Comparison of ENCODE assay signal across 8 mouse cellular contexts in genomic region chr12:101816810-101817209, GRCm38 (mm10). TPM values are rescaled to one million over a fixed set of nuclear protein-coding genes. Genes with fewer than 3 reads are reported as not detected.
DNase-seq lines count a peak whose midpoint lies in the region; ATAC-seq and TF ChIP-seq lines count a peak whose summit lies in the region.

No protein-coding gene starts in this region.

- no peaks in the 10 kb centered on the region for H3K36me3 ChIP-seq in heart, embryonic 16.5 days (ENCODE audit: control insufficient read depth, insufficient read depth)
- H3K36me3 ChIP-seq in E14TG2a.4 (ENCODE audit: insufficient read depth, low read length), result no peaks in the 10 kb centered on the region
- peaks cover 5% of the 10 kb centered on the region; the same call in 1 of the 2 replicates for H3K36me3 ChIP-seq in embryonic facial prominence, embryonic 13.5 days
- no peaks in the 10 kb centered on the region for H3K36me3 ChIP-seq in forebrain, embryonic 11.5 days (ENCODE audit: control insufficient read depth, insufficient read depth, low read length)

- H3K27me3 ChIP-seq in heart, embryonic 16.5 days (ENCODE audit: control insufficient read depth, insufficient read depth, low read length), result peaks cover 7% of the 10 kb centered on the region
- H3K27me3 ChIP-seq in E14TG2a.4 (ENCODE audit: insufficient read depth, low read length), result peaks cover 44% of the 10 kb centered on the region
- H3K27me3 ChIP-seq in embryonic facial prominence, embryonic 13.5 days, result no peaks in the 10 kb centered on the region
- H3K27me3 ChIP-seq in forebrain, embryonic 11.5 days (ENCODE audit: control insufficient read depth, insufficient read depth, low read length), result no peaks in the 10 kb centered on the region; the same call in none of the 2 replicates

- intact Hi-C loops in heart, postnatal 36 days (cut with DNase I), result no loop called here

- TF ChIP-seq CTCF in E14TG2a.4 (conservative IDR thresholded peaks at IDR 0.05; ENCODE audit: low read length), result peak; percentile 18

- H3K9me3 ChIP-seq in heart, embryonic 16.5 days (replicated peaks; ENCODE audit: control insufficient read depth, low read length), result no peaks in the 10 kb centered on the region
- no peaks in the 10 kb centered on the region for H3K9me3 ChIP-seq in E14TG2a.4 (ENCODE audit: low read length)
- H3K9me3 ChIP-seq in embryonic facial prominence, embryonic 13.5 days, result no peaks in the 10 kb centered on the region
- H3K9me3 ChIP-seq in forebrain, embryonic 11.5 days (ENCODE audit: control insufficient read depth, low read length), result no peaks in the 10 kb centered on the region

- 0 out of 2 replicates have a peak overlapping the region, but pooled peaks have one; percentile 0 for H3K4me2 ChIP-seq in heart, embryonic 16.5 days (ENCODE audit: low read depth, low read length)
- peak overlapping the region; percentile 72 for H3K4me2 ChIP-seq in embryonic facial prominence, embryonic 13.5 days
- H3K4me2 ChIP-seq in forebrain, embryonic 11.5 days (ENCODE audit: low read depth, low read length, severe bottlenecking), result no peak overlapping the region

- DNase-seq in heart, postnatal 36 days, result no peak
- DNase-seq in lung, postnatal 10 days, result peak; percentile 61
- no peak for DNase-seq in layer of hippocampus, adult 11-12 months (ENCODE audit: low spot score)
- no peak for DNase-seq in cerebellum, adult 11-12 months
- no peak for DNase-seq in forebrain, embryonic 11.5 days (ENCODE audit: low spot score)

- 34% methylated on average over 5 of the region's 5 CpGs for WGBS in heart, embryonic 16.5 days
- 43% methylated on average over 5 of the region's 5 CpGs for WGBS in embryonic facial prominence, embryonic 13.5 days
- WGBS in forebrain, embryonic 11.5 days, result 50% methylated on average over 5 of the region's 5 CpGs

- no peak overlapping the region for H3K27ac ChIP-seq in heart, embryonic 16.5 days (ENCODE audit: low read length)
- H3K27ac ChIP-seq in embryonic facial prominence, embryonic 13.5 days, result peak overlapping the region; percentile 79; the same call in 1 of the 2 replicates
- no peak overlapping the region for H3K27ac ChIP-seq in forebrain, embryonic 11.5 days (ENCODE audit: low read depth, low read length)

- no peak overlapping the region for H3K4me3 ChIP-seq in heart, embryonic 16.5 days (ENCODE audit: low read length)
- no peak overlapping the region for H3K4me3 ChIP-seq in E14TG2a.4 (replicated peaks; ENCODE audit: low read length)
- H3K4me3 ChIP-seq in embryonic facial prominence, embryonic 13.5 days, result peak overlapping the region; percentile 46
- no peak overlapping the region for H3K4me3 ChIP-seq in forebrain, embryonic 11.5 days (ENCODE audit: low read depth, low read length)

- ATAC-seq in heart, embryonic 16.5 days (replicated peaks; ENCODE audit: extremely low read depth, insufficient read depth, low FRiP score), result no peak
- ATAC-seq in embryonic facial prominence, embryonic 13.5 days (ENCODE audit: insufficient number of reproducible peaks, insufficient read depth, low FRiP score, low TSS enrichment, low read depth), result no peak
- no peak for ATAC-seq in forebrain, embryonic 11.5 days (replicated peaks; ENCODE audit: low FRiP score)

- no peak overlapping the region for H3K9ac ChIP-seq in heart, embryonic 16.5 days (ENCODE audit: low read length)
- peak overlapping the region; percentile 21; the same call in 1 of the 2 replicates for H3K9ac ChIP-seq in embryonic facial prominence, embryonic 13.5 days
- no peak overlapping the region for H3K9ac ChIP-seq in forebrain, embryonic 11.5 days (ENCODE audit: low read length)

- peaks cover 11% of the 10 kb centered on the region for H3K4me1 ChIP-seq in heart, embryonic 16.5 days (ENCODE audit: control insufficient read depth, insufficient read depth, low read length)
- peaks cover 17% of the 10 kb centered on the region; the same call in 1 of the 2 replicates for H3K4me1 ChIP-seq in E14TG2a.4 (replicated peaks; ENCODE audit: low read depth, low read length)
- H3K4me1 ChIP-seq in embryonic facial prominence, embryonic 13.5 days, result peaks cover 29% of the 10 kb centered on the region
- peaks cover 3% of the 10 kb centered on the region; the same call in 1 of the 2 replicates for H3K4me1 ChIP-seq in forebrain, embryonic 11.5 days (replicated peaks; ENCODE audit: control insufficient read depth, insufficient read depth, low read length)

RNA-seq across cellular contexts. Expression of gene Fbln5, which starts 2.0 kb away (rescaled TPM):
- polyA plus RNA-seq in heart, embryonic 16.5 days (2015; fragmentation: Nextera tagmentation; extraction: Ambion mirVana), result 125 and 161 TPM in 2 replicates
- total RNA-seq in heart, postnatal 36 days (2021), result 10 to 100 TPM; 27.7 to 29.8 TPM
- polyA plus RNA-seq in embryonic facial prominence, embryonic 13.5 days (2015; fragmentation: Nextera tagmentation; extraction: Ambion mirVana), result 91.8 and 123 TPM in 2 replicates
- 9.2 and 12.2 TPM in 2 replicates for polyA plus RNA-seq in forebrain, embryonic 11.5 days (2014; fragmentation: Nextera tagmentation; extraction: Ambion mirVana)
